Mouse (Mus musculus): ENCODE data around the gene Cyp39a1.

DNA sequence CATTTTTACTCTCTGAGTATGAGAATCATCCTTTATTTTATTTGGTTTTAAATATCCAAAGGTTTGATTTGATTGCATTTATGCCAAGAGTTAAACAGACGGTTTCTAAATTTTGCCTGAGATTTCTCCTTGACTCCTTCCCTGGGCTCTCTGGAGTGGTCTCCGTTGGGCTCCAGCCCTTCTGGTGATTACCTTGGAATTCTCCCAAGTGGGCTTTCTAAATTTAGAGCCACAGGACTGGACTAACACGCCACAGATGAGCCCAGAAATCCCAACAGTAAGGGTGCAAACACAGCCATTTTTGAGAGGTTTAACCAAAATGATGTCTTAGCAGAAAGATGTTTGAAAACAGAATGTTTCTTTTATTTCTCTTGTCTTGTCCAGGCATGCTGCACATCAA is 47.0 kb downstream of the Cyp39a1 start:
- TF ChIP-seq POLR2A (IDR thresholded peaks at IDR 0.05; ENCODE audit: low read depth, low read length) (no peak), CTCF (IDR thresholded peaks at IDR 0.05; ENCODE audit: borderline replicate concordance, insufficient read depth, low read length) (no peak)
